Mouse (Mus musculus): ENCODE measurements at regions not wholly inside any gene's neighbourhood (a gene's known extent, or its start where the extent isn't known, plus 50 kb on each side); places are given as distances from the start of the nearest gene placed in this dataset.

GRCm38 (mm10) chr13:43900758-43901157, 116.2 kb downstream of the Cd83 start:
- no peak for TF ChIP-seq POLR2A (IDR thresholded peaks at IDR 0.05; ENCODE audit: low read depth, low read length)
- TF ChIP-seq CTCF (IDR thresholded peaks at IDR 0.05; ENCODE audit: extremely low read depth, insufficient read length, insufficient replicate concordance, low read depth, low read length) = no peak

Measured in small intestine, adult 2 months (tissue).